Mouse (Mus musculus): ENCODE results near the gene Hk1.

GRCm38 (mm10) chr10:62413606-62413982 lies 33.9 kb upstream of the Hk1 start:
- TF ChIP-seq CTCF (IDR thresholded peaks at IDR 0.05; ENCODE audit: low read depth) (no peak), EP300 (IDR thresholded peaks at IDR 0.05; ENCODE audit: low read depth) (no peak)

Data from liver, postnatal 0 days (tissue).